Mouse (Mus musculus) liver, embryonic 14.5 days (tissue): ENCODE results near the gene Sh3gl3.

Experiments used
- CTCF ChIP-seq: IDR thresholded peaks from 2 replicates; pipeline ENCODE4 v1.5.1; 2016; ENCODE audit warnings: antibody characterized with exemption, low read depth, control low read depth
- EP300 ChIP-seq: IDR thresholded peaks from 2 replicates; pipeline ENCODE4 v1.6.1; 2016; ENCODE audit warnings: antibody characterized with exemption, low read depth

GRCm38 (mm10) chr7:82327201-82327600, 153.6 kb downstream of the Sh3gl3 start:
- TF ChIP-seq CTCF (no peak), EP300 (no peak)
